Comparison of ENCODE assay signal across 8 mouse cellular contexts in genomic region chr11:78322076-78322831, GRCm38 (mm10). TPM values are rescaled to one million over a fixed set of nuclear protein-coding genes. Genes with fewer than 3 reads are reported as not detected.
DNase-seq lines count a peak whose midpoint lies in the region; ATAC-seq lines count a peak whose summit lies in the region.

No protein-coding gene starts in this region.

- peak overlapping the region; percentile 82 for H3K27ac ChIP-seq in forebrain, embryonic 15.5 days (replicated peaks)
- H3K27ac ChIP-seq in midbrain, embryonic 14.5 days (replicated peaks; ENCODE audit: low read depth, low read length) = peak overlapping the region; percentile 49; the same call in 1 of the 2 replicates

- H3K9ac ChIP-seq in forebrain, embryonic 15.5 days (replicated peaks) = no peak overlapping the region
- H3K9ac ChIP-seq in midbrain, embryonic 14.5 days (replicated peaks; ENCODE audit: low read length) = no peak overlapping the region

- peaks cover 28% of the 10 kb centered on the region for H3K4me1 ChIP-seq in forebrain, embryonic 15.5 days
- 0 out of 2 replicates have a peak, but pooled peaks cover 6% of the 10 kb centered on the region for H3K4me1 ChIP-seq in midbrain, embryonic 14.5 days (ENCODE audit: control insufficient read depth, insufficient read depth, low read length)

- peak; percentile 24 for DNase-seq in cerebellum, adult 11-12 months
- DNase-seq in cerebellum, adult 9-11 months = no peak
- peak; percentile 52 to 79 for DNase-seq in layer of hippocampus, postnatal 14 days (ENCODE audit: low spot score in 2 of 2)
- no peak for DNase-seq in layer of hippocampus, postnatal 25 days (ENCODE audit: extremely low spot score in 1 of 2, low spot score in 1 of 2)
- DNase-seq in midbrain, embryonic 14.5 days = peak; percentile 45
- no peak for DNase-seq in testis, postnatal 14 days (ENCODE audit: low spot score)
- DNase-seq in gastrocnemius, postnatal 36 days = no peak

- H3K4me3 ChIP-seq in forebrain, embryonic 15.5 days = peak overlapping the region; percentile 25
- H3K4me3 ChIP-seq in midbrain, embryonic 14.5 days (replicated peaks; ENCODE audit: low read depth, low read length) = no peak overlapping the region

- no peaks in the 10 kb centered on the region for H3K27me3 ChIP-seq in forebrain, embryonic 15.5 days
- no peaks in the 10 kb centered on the region for H3K27me3 ChIP-seq in midbrain, embryonic 14.5 days (ENCODE audit: control insufficient read depth, insufficient read depth, low read length)

- no peaks in the 10 kb centered on the region for H3K9me3 ChIP-seq in forebrain, embryonic 15.5 days
- H3K9me3 ChIP-seq in midbrain, embryonic 14.5 days (ENCODE audit: control insufficient read depth, low read length) = no peaks in the 10 kb centered on the region

- 16% methylated on average over 2 of the region's 2 CpGs for WGBS in forebrain, embryonic 15.5 days
- 58% methylated on average over 2 of the region's 2 CpGs for WGBS in midbrain, embryonic 14.5 days

- peak overlapping the region; percentile 42 for H3K4me2 ChIP-seq in forebrain, embryonic 15.5 days (replicated peaks)
- H3K4me2 ChIP-seq in midbrain, embryonic 14.5 days (ENCODE audit: low read length) = peak overlapping the region; percentile 15

- peak; percentile 58 for ATAC-seq in forebrain, embryonic 15.5 days (replicated peaks)
- ATAC-seq in midbrain, embryonic 14.5 days (ENCODE audit: low FRiP score, low TSS enrichment) = no peak

- intact Hi-C loops in gastrocnemius, postnatal 36 days (cut with DNase I) = no loop called here

- peaks cover 10% of the 10 kb centered on the region; the same call in 1 of the 2 replicates for H3K36me3 ChIP-seq in forebrain, embryonic 15.5 days
- H3K36me3 ChIP-seq in midbrain, embryonic 14.5 days (ENCODE audit: control insufficient read depth, insufficient read depth, low read length) = peaks cover 14% of the 10 kb centered on the region; the same call in 1 of the 2 replicates

RNA-seq across cellular contexts. Expression of gene Aldoc, which starts 0.5 kb away (rescaled TPM):
- total RNA-seq in layer of hippocampus, postnatal 14 days (2021) = 100 to 1,000 TPM; 663 to 756 TPM
- 100 to 1,000 TPM; 852 to 862 TPM for total RNA-seq in layer of hippocampus, postnatal 25 days (2021)
- polyA plus RNA-seq in forebrain, embryonic 15.5 days (2015; fragmentation: Nextera tagmentation; extraction: Ambion mirVana) = 167 and 176 TPM in 2 replicates
- polyA plus RNA-seq in midbrain, embryonic 14.5 days (2014; fragmentation: Nextera tagmentation; extraction: Ambion mirVana) = 71.2 and 89.5 TPM in 2 replicates
- 1 to 10 TPM; 1.3 to 1.9 TPM for total RNA-seq in gastrocnemius, postnatal 36 days (2021)

RNA-seq across cellular contexts. Expression of gene Pigs, which starts 6.0 kb away (rescaled TPM):
- total RNA-seq in layer of hippocampus, postnatal 14 days (2021) = 10 to 100 TPM; 70.8 to 76.7 TPM
- total RNA-seq in layer of hippocampus, postnatal 25 days (2021) = 10 to 100 TPM; 62.2 to 65.8 TPM
- polyA plus RNA-seq in forebrain, embryonic 15.5 days (2015; fragmentation: Nextera tagmentation; extraction: Ambion mirVana) = 56.7 and 59.8 TPM in 2 replicates
- 54.7 and 63.6 TPM in 2 replicates for polyA plus RNA-seq in midbrain, embryonic 14.5 days (2014; fragmentation: Nextera tagmentation; extraction: Ambion mirVana)
- 10 to 100 TPM; 20.1 to 21.3 TPM for total RNA-seq in gastrocnemius, postnatal 36 days (2021)

RNA-seq across cellular contexts. Expression of gene Spag5, which starts 20.9 kb away (rescaled TPM):
- 1 to 10 TPM; 5.0 to 6.6 TPM for total RNA-seq in layer of hippocampus, postnatal 14 days (2021)
- 1 to 10 TPM; 4.2 to 4.6 TPM for total RNA-seq in layer of hippocampus, postnatal 25 days (2021)
- 23.2 and 26.1 TPM in 2 replicates for polyA plus RNA-seq in forebrain, embryonic 15.5 days (2015; fragmentation: Nextera tagmentation; extraction: Ambion mirVana)
- polyA plus RNA-seq in midbrain, embryonic 14.5 days (2014; fragmentation: Nextera tagmentation; extraction: Ambion mirVana) = 5.8 and 8.7 TPM in 2 replicates
- 1 to 10 TPM; 2.4 to 4.1 TPM for total RNA-seq in gastrocnemius, postnatal 36 days (2021)

RNA-seq across cellular contexts. Expression of gene Unc119, which starts 21.0 kb away (rescaled TPM):
- 10 to 100 TPM; 27.6 to 32.2 TPM for total RNA-seq in layer of hippocampus, postnatal 14 days (2021)
- 10 to 100 TPM; 29.6 to 32.5 TPM for total RNA-seq in layer of hippocampus, postnatal 25 days (2021)
- 78.9 and 82.4 TPM in 2 replicates for polyA plus RNA-seq in forebrain, embryonic 15.5 days (2015; fragmentation: Nextera tagmentation; extraction: Ambion mirVana)
- polyA plus RNA-seq in midbrain, embryonic 14.5 days (2014; fragmentation: Nextera tagmentation; extraction: Ambion mirVana) = 78.3 and 98.1 TPM in 2 replicates
- 10 to 100 TPM; 10.1 to 16.2 TPM for total RNA-seq in gastrocnemius, postnatal 36 days (2021)

RNA-seq across cellular contexts. Expression of gene BC030499, which starts 31.6 kb away (rescaled TPM):
- 1 to 10 TPM; 1.4 to 2.6 TPM for total RNA-seq in layer of hippocampus, postnatal 14 days (2021)
- 1 to 10 TPM; 4.0 to 5.6 TPM for total RNA-seq in layer of hippocampus, postnatal 25 days (2021)
- 0.17 and 0.27 TPM in 2 replicates for polyA plus RNA-seq in forebrain, embryonic 15.5 days (2015; fragmentation: Nextera tagmentation; extraction: Ambion mirVana)
- 0.15 and 0.34 TPM in 2 replicates for polyA plus RNA-seq in midbrain, embryonic 14.5 days (2014; fragmentation: Nextera tagmentation; extraction: Ambion mirVana)
- under 1 TPM; 0.42 to 0.84 TPM for total RNA-seq in gastrocnemius, postnatal 36 days (2021)

Comparison
In these comparisons a context has a peak if more than half of its experiments do, and no peak if none do; other contexts are left out.
1. DNase-seq: peak in cerebellum, adult 11-12 months (single experiment), layer of hippocampus, postnatal 14 days (2 of 2) and midbrain, embryonic 14.5 days (single experiment); none in cerebellum, adult 9-11 months (single experiment), layer of hippocampus, postnatal 25 days (0 of 2), testis, postnatal 14 days (single experiment) and gastrocnemius, postnatal 36 days (0 of 2).
2. RNA of gene Aldoc, which starts 0.5 kb away (total RNA-seq): 852 to 862 TPM in layer of hippocampus, postnatal 25 days and 663 to 756 TPM in layer of hippocampus, postnatal 14 days; 1.3 to 1.9 TPM in gastrocnemius, postnatal 36 days; every median in the first group is over 100 times any median in the second.